Mouse (Mus musculus) hindbrain, embryonic 15.5 days (tissue): ENCODE data around the gene Nbea. TPM values are rescaled to one million over a fixed set of nuclear protein-coding genes. Genes with fewer than 3 reads are reported as not detected.
A peak's percentile ranks its signal among the peaks of the same experiment; 100 is the strongest.

ENCODE experiments used
- ATAC-seq: fragments of 200-750 bp; cut with Nextera tagmentation; 2 replicates; pipeline ENCODE4 v1.8.0; 2017; ENCODE audit warnings: low read depth, moderate number of reproducible peaks, moderate TSS enrichment; ENCODE audit not compliant: low FRiP score
- H3K27ac ChIP-seq: fragments of 300-500 bp; sonication (generic); replicated peaks from 2 replicates; pipeline ENCODE4 v1.5.1; 2015; ENCODE audit warnings: mild to moderate bottlenecking, inconsistent platforms
- H3K27me3 ChIP-seq: fragments of 300-500 bp; sonication (generic); 2 replicates; pipeline ENCODE4 v1.6.1; 2015; ENCODE audit warnings: control low read depth, inconsistent platforms
- H3K36me3 ChIP-seq: fragments of 300-500 bp; sonication (generic); 2 replicates; pipeline ENCODE4 v1.6.1; 2015; ENCODE audit warnings: control low read depth, inconsistent platforms
- H3K4me1 ChIP-seq: fragments of 300-500 bp; sonication (generic); replicated peaks from 2 replicates; pipeline ENCODE4 v1.6.1; 2015; ENCODE audit warnings: control low read depth, inconsistent platforms
- H3K4me2 ChIP-seq: fragments of 300-500 bp; sonication (generic); 2 replicates; pipeline ENCODE4 v1.6.1; 2015; ENCODE audit warnings: moderate library complexity, mild to moderate bottlenecking, inconsistent platforms
- H3K4me3 ChIP-seq: fragments of 300-500 bp; sonication (generic); 2 replicates; pipeline ENCODE4 v1.5.1; 2015; ENCODE audit warnings: mild to moderate bottlenecking, inconsistent platforms
- H3K9ac ChIP-seq: fragments of 300-500 bp; sonication (generic); 2 replicates; pipeline ENCODE4 v1.6.1; 2015; ENCODE audit warnings: inconsistent platforms
- H3K9me3 ChIP-seq: fragments of 300-500 bp; sonication (generic); 2 replicates; pipeline ENCODE4 v1.6.1; 2016; ENCODE audit warnings: control low read depth, inconsistent platforms
- WGBS: fragments of 180-500 bp; shearing (Covaris S2); methylation state at CpG from one replicate; pipeline ENCODE4 v1.1.7; 2015; 5-methylcytosine and 5-hydroxymethylcytosine counted together
- polyA plus RNA-seq: library from polyadenylated mRNA; unstranded; fragments of >200 nt; fragmentation: Nextera tagmentation; extraction: Ambion mirVana; gene quantifications from 2 replicates; pipeline ENCODE4 v1.2.1, GENCODE M21; 2015

The Nbea gene
- polyA plus RNA-seq, 1 experiment from 2014 or later, result 61.2 TPM

- no peak overlapping the region for H3K27ac ChIP-seq
- H3K36me3 ChIP-seq, result no peaks in the 10 kb centered on the region
- H3K27me3 ChIP-seq, result no peaks in the 10 kb centered on the region
- no peak overlapping the region for H3K4me3 ChIP-seq
- no peak for ATAC-seq
- H3K4me1 ChIP-seq, result peaks cover 33% of the 10 kb centered on the region
- H3K9ac ChIP-seq, result no peak overlapping the region
- 67% methylated on average over 6 of the region's 6 CpGs for WGBS
- no peaks in the 10 kb centered on the region for H3K9me3 ChIP-seq
- no peak overlapping the region for H3K4me2 ChIP-seq
Measured at GRCm38 (mm10) chr3:55590727-55591126, 592.8 kb downstream of the Nbea start.

GRCm38 (mm10) chr3:55590291-55590690 is 593.2 kb downstream of the Nbea start:
- H3K4me1 ChIP-seq, result peaks cover 33% of the 10 kb centered on the region
- H3K4me2 ChIP-seq, result no peak overlapping the region
- H3K27me3 ChIP-seq, result no peaks in the 10 kb centered on the region
- H3K27ac ChIP-seq, result no peak overlapping the region
- no peak overlapping the region for H3K4me3 ChIP-seq
- 62% methylated on average over 2 of the region's 2 CpGs for WGBS
- no peak for ATAC-seq
- H3K9ac ChIP-seq, result no peak overlapping the region
- no peaks in the 10 kb centered on the region for H3K9me3 ChIP-seq
- no peaks in the 10 kb centered on the region for H3K36me3 ChIP-seq

GRCm38 (mm10) chr3:55589402-55589944 is 594.0 kb downstream of the Nbea start:
- no peak for ATAC-seq
- Histone ChIP-seq H3K9ac (no peak overlapping the region), H3K4me3 (no peak overlapping the region), H3K36me3 (no peaks in the 10 kb centered on the region), H3K4me1 (peaks cover 33% of the 10 kb centered on the region), H3K27me3 (no peaks in the 10 kb centered on the region), H3K9me3 (no peaks in the 10 kb centered on the region), H3K4me2 (no peak overlapping the region), H3K27ac (no peak overlapping the region; the same call in 1 of the 2 replicates)
- 63% methylated on average over 8 of the region's 8 CpGs for WGBS

GRCm38 (mm10) chr3:55587972-55588946 is 595.2 kb downstream of the Nbea start:
- ATAC-seq, result peak; percentile 80
- H3K9ac ChIP-seq, result peak overlapping the region; percentile 17; the same call in 1 of the 2 replicates
- no peaks in the 10 kb centered on the region for H3K36me3 ChIP-seq
- WGBS, result 10% methylated on average over 12 of the region's 12 CpGs
- peaks cover 33% of the 10 kb centered on the region for H3K4me1 ChIP-seq
- no peaks in the 10 kb centered on the region for H3K9me3 ChIP-seq
- no peaks in the 10 kb centered on the region for H3K27me3 ChIP-seq
- peak overlapping the region; percentile 5; the same call in 1 of the 2 replicates for H3K4me2 ChIP-seq
- H3K27ac ChIP-seq, result peak overlapping the region; percentile 73
- no peak overlapping the region for H3K4me3 ChIP-seq

- 22% methylated on average over 12 of the region's 12 CpGs for WGBS
- peaks cover 33% of the 10 kb centered on the region for H3K4me1 ChIP-seq
- no peak overlapping the region for H3K4me3 ChIP-seq
- no peak overlapping the region for H3K4me2 ChIP-seq
- H3K9me3 ChIP-seq, result no peaks in the 10 kb centered on the region
- no peaks in the 10 kb centered on the region for H3K36me3 ChIP-seq
- ATAC-seq, result no peak
- H3K27ac ChIP-seq, result peak overlapping the region; percentile 73; the same call in 1 of the 2 replicates
- no peaks in the 10 kb centered on the region for H3K27me3 ChIP-seq
- no peak overlapping the region for H3K9ac ChIP-seq
Measured at GRCm38 (mm10) chr3:55587434-55587971, 596.0 kb downstream of the Nbea start.
